Mouse (Mus musculus) skeletal muscle tissue, postnatal 0 days (tissue): ENCODE data around the gene Agbl4. TPM values are rescaled to one million over a fixed set of nuclear protein-coding genes. Genes with fewer than 3 reads are reported as not detected.

Experiments
- polyA plus RNA-seq: library from polyadenylated mRNA; unstranded; fragments of >200 nt; fragmentation: Nextera tagmentation; extraction: Ambion mirVana; gene quantifications from 2 replicates; pipeline ENCODE4 v1.2.1, GENCODE M21; 2015

Agbl4 gene
- polyA plus RNA-seq = not detected in 2 replicates

DNA sequence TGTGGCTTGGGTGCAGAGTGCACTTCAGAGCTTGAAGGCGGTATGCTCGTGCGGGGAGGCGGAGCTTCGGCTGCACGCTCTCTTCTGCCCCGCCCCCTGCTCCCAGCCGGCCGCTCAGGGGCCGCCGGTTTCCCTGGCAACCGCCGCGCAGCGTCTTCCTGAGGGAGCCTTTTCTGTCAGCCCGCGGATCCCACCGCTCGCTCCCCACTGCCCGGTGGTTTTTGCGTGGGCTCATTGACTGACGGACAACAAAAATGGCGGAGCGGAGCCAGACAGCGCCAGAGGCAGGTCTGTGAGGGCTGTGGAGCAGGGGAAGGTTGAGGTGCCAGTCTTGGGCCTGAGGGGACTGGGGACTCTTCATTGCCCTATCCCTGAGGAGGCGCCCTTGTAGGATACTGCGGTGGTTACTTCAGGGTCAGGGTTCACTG, at the start of gene Agbl4:
Gene Agbl4 (plus strand): TSS at position 44 of the 428 bp plus-strand sequence.

DNA sequence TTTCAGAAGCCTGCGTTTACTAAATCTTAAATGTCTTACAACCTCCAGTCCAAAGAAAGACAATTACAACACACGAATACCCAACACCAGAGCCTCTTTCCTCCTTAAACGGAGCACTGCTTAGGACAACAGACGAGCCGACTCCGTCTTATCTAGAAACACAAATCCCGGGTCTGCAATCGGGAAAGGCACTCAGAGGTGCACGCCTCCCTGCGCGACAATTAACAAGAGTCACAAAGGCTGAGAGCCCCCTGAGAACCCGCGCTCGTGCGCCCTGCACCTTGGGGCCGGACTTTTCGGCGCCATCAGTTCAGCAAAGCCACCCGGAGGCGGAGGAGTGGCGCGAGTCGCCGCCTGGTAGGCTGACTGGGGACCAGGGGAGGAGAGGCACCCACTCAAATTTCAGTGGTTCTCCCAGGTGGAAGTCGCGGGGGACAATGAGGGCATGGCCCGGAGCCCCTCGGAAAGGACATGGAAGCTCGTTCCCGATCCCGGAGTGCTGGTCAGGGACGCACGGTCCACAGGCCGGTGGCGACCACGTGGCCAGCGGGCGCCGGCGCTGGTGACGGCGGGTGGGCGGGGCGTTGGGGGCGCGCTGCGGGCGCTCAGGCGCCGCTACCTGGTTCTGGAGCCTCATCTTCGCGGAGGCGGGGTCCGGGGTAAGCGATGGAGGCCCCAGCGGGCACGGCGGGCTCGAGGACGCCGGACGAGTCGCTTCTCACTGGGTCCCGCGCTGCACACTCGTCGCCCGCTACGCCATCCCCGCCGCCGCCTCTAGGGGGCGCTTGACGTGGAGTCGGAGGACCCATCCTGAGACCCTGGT, 46.1 kb upstream of the Agbl4 start, which contains the start of gene Elavl4:
Gene Elavl4 (minus strand): TSS at position 732 of the 823 bp plus-strand sequence.

DNA sequence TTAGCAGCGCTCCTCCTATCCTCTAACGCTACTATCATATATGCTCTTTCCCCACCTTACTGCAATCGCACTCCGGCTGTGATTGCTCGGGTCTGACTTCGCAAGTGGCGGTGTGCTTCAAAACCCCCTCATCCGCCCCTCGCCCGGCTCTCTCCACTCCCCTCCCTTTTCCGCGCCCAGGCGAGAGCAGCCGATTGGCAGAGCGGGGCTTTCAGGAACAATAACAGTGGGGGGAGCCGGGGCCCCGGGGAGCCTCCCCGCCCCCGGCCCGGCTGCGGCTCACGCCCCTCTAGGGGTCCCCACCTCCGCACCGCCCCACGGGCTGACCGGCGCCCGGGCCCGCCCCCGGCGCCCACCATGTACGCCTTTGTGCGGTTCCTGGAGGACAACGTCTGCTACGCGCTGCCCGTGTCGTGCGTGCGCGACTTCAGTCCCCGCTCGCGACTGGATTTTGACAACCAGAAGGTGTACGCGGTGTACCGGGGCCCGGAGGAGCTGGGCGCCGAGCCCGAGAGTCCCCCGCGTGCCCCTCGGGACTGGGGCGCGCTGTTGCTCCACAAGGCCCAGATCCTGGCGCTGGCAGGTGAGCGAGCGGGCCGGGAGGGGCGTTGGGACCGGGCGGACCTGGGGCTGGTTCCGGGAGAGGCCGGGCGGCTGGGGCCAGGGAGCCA, 1017.5 kb downstream of the Agbl4 start, which contains the start of gene Bend5:
Gene Bend5 (plus strand): TSS at position 189 of the 671 bp plus-strand sequence.

Other genes with a start within 250 kb of the Agbl4 start
- 0.24 and 0.55 TPM in 2 replicates for gene Elavl4, start 45.8 kb upstream of the Agbl4 start, polyA plus RNA-seq